ENCODE assay signal across 9 mouse cellular contexts in genomic region chr9:29145901-29146300, GRCm38 (mm10).
DNase-seq lines count a peak whose midpoint lies in the region; ATAC-seq and TF ChIP-seq lines count a peak whose summit lies in the region.
"Had no signal": no experiment of that assay in that cellular context is flagged by ENCODE, and none has a peak within 500 bp of the region (broad histone marks: within the 10 kb centered on the region; RNA-seq: fewer than 3 reads in every experiment).

No protein-coding gene starts in this region.

- no peak overlapping the region for H3K4me3 ChIP-seq in kidney, embryonic 15.5 days (replicated peaks)
- H3K4me3 ChIP-seq in left cerebral cortex, adult 2 months = no peak overlapping the region
- H3K4me3 ChIP-seq: megakaryocyte, embryonic 14.5 days had no signal

- no peaks in the 10 kb centered on the region for H3K4me1 ChIP-seq in kidney, embryonic 15.5 days
- H3K4me1 ChIP-seq: megakaryocyte, embryonic 14.5 days had no signal

- no peaks in the 10 kb centered on the region for H3K27me3 ChIP-seq in kidney, embryonic 15.5 days
- H3K27me3 ChIP-seq: megakaryocyte, embryonic 14.5 days had no signal

- DNase-seq in kidney, adult 11 months = peak; percentile 6
- DNase-seq in ZHBTc4 (ENCODE audit: low read depth, low spot score) = peak; percentile 69
- DNase-seq in forelimb bud, embryonic 11.5 days (ENCODE audit: low read depth, low spot score) = peak; percentile 87
- DNase-seq in mesoderm, embryonic 11.5 days (ENCODE audit: low read depth, low spot score) = peak; percentile 81
- no peak for DNase-seq in left cerebral cortex, adult 2 months (ENCODE audit: extremely low spot score in 1 of 2, low spot score in 2 of 2)
- no peak for DNase-seq in thymus, postnatal 14 days
- no peak for DNase-seq in thymus, postnatal 4 days

- intact Hi-C loops in left cerebral cortex, adult 2 months (cut with DNase I) = no loop called here

- no peak overlapping the region for H3K9ac ChIP-seq in kidney, embryonic 15.5 days

- 17% methylated on average over 4 of the region's 4 CpGs for WGBS in kidney, embryonic 15.5 days

- no peaks in the 10 kb centered on the region for H3K9me3 ChIP-seq in kidney, embryonic 15.5 days (replicated peaks)

- no peak overlapping the region for H3K4me2 ChIP-seq in kidney, embryonic 15.5 days

- H3K36me3 ChIP-seq in kidney, embryonic 15.5 days = no peaks in the 10 kb centered on the region

- ATAC-seq in kidney, embryonic 15.5 days (replicated peaks; ENCODE audit: low FRiP score) = no peak

- H3K27ac ChIP-seq in kidney, embryonic 15.5 days = no peak overlapping the region
- H3K27ac ChIP-seq in left cerebral cortex, adult 2 months = no peak overlapping the region

- no peak for TF ChIP-seq CTCF in left cerebral cortex, adult 2 months (IDR thresholded peaks at IDR 0.05)

Comparison
In these comparisons a context has a peak if more than half of its experiments do, and no peak if none do; other contexts are left out.
1. DNase-seq: peak in kidney, adult 11 months (single experiment), ZHBTc4 (single experiment), forelimb bud, embryonic 11.5 days (single experiment) and mesoderm, embryonic 11.5 days (single experiment); none in left cerebral cortex, adult 2 months (0 of 2), thymus, postnatal 14 days (single experiment) and thymus, postnatal 4 days (single experiment).